Mouse (Mus musculus): Measurements from ENCODE around the gene Tns1.

The Tns1 gene

DNA sequence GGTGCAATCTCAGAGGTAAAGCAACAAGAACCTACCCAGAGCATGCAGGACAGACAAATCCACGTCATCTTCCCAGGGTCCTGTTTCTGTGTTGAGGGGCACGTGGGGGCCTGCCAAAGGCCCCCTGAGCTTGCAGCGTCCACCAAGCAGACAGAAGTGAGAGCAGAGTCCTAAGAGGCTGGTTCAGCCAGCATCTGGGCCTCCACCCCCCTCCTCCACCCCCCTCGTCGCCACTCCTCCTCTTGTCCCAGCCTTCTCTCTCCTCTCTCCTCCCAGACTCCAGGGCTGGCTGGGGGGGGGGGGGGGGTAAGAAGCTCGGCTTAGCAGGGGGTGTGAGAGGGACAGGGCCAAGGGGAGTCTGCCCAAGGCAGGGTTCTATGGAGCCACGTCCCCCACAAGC lies 33.1 kb downstream of the Tns1 start:
- DNase-seq (ENCODE audit: low spot score), result no peak

DNA sequence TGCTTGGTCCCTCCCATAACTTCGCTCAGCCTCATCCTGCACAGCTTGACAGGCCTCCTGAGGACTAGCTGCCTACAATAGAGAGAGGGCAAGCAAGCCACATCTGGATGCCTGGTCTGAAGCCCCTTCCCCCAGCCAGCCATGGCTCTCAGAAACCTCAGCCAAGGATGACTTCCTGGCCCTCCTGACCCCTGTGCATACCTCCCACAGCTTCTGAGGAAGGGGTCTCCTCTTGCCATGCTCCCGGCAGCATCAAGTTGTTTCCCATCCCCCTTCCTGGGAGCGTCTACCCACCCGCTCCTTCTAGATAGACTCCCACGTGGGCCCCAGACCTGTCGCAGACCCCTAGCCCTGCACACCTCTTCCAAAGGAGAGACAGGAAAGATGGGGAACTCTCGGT lies 33.9 kb downstream of the Tns1 start:
- DNase-seq (ENCODE audit: low spot score), result no peak

DNA sequence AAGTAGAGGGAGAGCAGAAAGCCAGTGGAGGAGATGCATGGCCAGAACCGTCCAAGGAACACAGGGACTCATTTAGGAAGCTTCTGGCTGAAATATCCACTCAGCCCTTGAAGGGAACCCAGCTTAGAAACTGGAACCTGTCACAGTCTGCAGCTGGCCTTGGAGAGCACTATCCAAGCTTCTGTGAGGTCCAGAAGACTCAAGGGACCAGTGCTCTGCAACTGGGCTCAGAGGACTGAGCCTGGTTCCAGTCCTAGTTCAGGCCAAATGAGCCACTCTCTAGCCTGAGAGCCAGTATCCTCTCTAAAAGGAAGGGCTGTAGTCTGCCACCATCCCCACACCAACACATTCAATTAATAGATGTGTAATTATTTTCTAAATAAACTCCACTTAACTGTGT lies 35.7 kb downstream of the Tns1 start:
- DNase-seq (ENCODE audit: low spot score), result no peak

DNA sequence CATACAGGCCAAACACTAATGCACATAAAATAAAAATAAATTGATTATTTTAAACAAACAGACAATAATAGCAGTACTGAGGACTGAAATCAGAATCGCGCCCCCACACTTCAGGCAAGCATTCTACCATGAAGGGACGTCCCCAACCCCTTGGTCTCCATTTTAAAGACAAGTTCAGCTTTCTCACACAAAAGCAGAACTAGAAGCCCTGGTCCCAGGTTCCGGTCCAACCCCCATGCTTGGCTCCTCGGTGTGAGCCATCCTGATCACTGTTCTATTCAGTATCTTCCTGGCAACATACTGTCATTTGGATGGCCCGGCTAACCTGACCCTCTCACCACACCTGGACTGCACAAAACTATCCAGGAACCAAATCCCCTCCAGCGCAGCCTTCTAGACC lies 38.7 kb downstream of the Tns1 start:
- no peak for DNase-seq (ENCODE audit: low spot score)

DNA sequence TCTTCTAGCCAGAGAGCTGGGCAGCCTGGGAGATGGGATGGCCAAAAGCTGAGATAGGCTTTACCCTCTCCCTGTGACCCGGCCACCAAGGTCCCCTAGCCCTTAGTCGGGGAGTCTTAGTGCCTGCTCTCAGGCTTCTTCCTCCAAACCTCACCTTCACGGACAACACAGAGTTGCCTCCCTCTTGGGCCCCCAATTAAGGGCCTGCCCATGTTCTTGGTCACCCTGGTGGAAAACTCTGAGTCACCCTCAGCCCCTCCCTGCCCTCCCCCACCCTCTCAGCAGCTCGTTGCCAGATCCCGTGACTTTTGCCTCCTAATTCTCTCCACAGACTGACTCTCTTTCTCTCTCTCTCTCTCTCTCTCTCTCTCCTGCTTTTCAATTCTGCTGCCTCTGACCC lies 39.5 kb downstream of the Tns1 start:
- DNase-seq (ENCODE audit: low spot score), result no peak

DNA sequence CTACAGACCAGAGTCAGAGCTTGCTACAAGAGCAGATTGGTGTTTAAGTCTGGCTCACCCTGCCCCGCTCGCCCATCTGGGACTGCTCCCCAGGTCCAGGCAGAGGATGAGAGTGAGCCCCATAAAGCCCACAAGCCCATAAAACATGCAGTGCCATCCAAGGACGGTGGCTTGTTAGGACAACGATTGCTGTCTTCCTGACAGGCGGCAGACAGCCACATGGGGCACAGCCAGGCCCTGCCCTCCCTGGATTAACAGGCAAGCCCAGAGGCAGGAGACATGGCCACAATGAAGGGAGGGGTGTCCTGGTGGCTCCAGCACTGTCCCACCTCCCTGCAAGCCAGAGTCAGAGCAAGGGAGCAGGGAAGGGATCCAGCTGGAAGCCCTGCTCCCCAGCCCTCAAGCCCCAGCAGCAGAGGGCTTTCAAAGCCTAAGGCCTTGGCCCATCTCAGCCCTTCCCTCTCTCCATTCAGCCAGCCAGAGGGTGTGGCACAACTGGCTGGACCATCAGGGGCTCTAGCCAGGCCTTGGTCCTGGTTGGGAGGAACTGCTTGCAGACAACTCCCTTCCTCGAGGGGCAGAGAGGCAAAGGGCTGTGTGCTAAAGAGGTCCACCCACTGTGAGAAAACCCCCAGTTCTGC lies 40.1 kb downstream of the Tns1 start:
- DNase-seq (ENCODE audit: low spot score), result peak; percentile 61

DNA sequence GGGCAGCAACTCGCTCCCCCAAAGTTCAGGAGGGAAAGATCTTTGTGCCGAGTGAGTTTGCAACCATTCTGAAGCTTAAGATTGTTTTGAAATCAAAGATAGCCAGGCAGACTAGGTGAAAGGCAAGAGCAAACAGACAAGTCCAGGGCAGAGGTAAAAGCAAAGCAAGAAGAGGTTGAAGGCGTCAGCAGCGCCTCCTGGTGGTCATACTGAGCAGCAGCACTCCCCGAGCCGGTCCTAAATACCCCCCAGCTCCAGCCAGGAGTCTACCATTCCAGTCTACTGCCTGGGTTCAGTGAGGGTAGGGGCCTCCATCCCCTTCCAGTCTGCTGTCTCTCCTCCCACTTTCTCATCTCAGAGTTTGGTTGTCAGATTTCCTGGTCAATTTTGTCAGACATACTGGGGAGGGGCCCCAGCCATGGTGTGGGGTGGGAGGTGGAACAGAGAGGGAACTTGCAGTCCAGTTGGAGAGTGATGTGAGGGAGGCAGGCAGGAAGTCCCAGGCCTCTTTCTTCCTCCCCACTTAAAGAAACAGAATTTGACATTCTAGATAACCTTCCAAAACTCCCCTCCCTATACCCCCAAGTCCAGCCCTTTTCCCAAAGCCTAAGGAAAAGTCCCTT lies 41.3 kb downstream of the Tns1 start:
- DNase-seq (ENCODE audit: low spot score), result no peak

DNA sequence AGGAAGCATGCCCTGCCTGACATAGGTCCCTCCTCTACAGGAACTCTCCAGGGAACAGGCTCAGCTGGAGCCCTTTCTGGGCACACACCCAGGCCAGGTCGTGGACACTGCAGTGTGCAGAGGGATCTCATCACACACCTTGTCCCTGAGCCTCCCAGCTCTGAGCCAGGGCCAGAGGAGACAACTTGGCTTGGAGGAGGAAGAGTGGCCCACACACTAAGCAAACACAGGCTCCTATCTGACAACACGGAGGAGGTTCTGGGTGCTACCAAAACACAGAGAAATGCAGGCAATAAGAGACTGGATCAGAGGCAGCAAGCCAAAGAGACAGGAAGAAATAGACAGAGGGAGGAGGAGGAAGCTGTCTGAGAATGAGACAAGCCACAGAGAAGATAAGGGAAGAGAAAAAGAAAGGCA lies 42.7 kb downstream of the Tns1 start:
- DNase-seq (ENCODE audit: low spot score), result peak; percentile 39

DNA sequence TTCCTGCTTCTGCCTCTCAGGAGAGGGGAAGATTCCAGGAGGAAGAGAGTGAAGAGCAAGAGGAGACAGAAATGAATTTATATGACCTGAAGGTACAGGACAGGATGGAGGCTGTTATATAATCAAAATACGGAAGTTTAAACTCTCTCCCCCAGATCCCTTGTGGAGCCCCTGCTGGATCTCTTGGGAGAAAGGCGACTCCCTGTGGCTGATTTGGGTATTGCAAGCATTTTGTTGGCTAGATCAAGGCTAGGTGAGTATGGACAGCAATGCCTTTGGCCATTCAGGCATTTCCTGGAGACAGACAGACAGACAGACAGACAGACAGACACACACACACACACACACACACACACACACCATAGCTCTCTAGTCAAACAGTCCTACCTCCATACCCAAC lies 46.9 kb downstream of the Tns1 start:
- peak; percentile 58 for DNase-seq (ENCODE audit: low spot score)

DNA sequence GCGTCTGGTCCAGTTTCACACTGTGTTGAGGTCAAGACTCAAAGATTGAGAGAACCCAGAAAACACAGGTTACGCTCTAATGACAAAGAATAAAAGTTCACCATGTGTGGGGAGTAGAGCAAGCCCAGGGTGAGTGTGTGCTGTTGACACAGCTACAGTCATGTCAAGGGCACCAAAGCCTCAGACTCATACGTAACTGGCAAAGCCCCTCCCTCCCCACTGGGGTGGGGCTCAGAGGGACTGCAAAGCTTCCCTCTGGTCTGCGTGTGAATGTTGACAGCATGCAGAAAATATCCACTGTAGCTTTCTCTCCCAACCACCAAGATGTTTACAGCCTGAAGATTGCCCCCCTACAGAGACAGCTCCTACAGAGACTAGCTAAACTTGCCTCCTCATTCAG lies 48.0 kb downstream of the Tns1 start:
- DNase-seq (ENCODE audit: low spot score), result no peak

DNA sequence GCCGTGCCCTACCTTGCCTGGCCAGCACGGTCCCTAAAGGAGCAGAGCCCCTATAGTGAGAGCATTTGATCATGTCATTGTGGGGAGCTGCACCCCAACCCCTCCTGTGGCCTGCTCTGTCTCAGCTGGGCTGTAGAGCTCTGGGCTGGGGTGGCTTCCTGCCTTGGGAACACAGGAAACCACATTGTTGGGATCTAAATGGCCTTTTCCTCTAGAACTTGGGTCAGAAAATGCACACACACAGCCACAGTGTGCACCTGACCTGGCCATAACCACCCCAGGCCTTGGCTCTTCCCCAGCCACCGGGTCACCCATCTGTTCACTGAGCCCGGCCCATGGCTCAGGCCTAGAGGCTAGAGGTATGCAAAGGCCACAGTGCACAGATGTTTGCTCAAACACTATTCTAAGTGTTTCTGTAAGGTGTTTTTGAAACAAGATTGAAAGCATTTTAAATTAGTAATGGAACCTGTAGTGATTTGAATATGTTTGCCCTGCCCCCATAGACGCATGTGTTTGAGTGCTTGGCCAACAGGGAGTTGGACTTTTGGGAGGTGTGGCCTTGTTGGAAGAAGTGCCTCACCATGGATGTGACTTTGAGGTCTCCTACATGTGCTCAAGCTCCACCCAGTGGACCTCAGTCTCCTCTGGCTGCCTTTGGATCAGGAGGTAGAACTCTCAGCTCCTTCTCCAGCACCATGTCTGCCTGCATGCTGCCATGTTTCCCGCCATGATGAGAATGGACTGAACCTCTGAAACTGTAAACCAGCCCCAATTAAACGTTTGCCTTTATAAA lies 49.4 kb downstream of the Tns1 start:
- DNase-seq (ENCODE audit: low spot score), result no peak

DNA sequence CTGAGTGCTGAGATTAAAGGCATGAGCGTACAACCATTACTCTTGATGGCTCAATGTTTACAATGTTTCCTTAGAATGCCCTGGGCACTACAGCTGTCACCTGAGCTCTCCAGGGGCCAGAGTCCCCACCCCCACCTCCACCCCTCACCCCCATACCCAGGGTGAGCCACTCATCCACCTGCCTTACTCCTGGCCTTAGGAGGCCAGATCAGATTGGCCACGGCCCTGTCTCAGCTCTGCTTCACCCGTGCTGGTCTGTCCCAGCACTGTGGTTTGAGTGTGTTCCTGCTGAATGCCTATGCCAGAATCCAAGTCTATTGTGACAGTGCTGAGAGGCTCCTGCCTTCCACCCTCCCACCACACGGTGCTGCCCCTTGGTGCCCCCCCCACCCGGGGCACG lies 50.5 kb downstream of the Tns1 start:
- no peak for DNase-seq (ENCODE audit: low spot score)

DNA sequence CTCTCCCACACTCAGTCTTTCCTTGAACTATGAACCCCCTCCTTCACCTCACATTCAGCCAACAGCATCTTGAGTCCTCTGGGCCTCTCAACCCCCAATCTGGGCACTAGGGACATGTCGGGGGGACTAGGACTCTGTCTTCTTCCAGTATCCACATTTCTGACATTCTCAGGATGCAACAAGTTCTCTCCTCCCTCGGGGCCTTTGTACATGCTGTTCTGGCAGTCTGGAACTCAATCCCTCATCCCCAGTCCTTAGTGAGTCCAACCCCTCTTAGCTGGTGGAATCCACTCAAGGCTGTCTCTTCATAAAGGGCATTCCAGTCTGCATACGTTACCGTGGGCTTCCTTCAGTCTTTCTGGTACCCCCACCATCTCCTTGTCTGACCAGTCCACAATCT lies 53.5 kb downstream of the Tns1 start:
- no peak for DNase-seq (ENCODE audit: low spot score)

DNA sequence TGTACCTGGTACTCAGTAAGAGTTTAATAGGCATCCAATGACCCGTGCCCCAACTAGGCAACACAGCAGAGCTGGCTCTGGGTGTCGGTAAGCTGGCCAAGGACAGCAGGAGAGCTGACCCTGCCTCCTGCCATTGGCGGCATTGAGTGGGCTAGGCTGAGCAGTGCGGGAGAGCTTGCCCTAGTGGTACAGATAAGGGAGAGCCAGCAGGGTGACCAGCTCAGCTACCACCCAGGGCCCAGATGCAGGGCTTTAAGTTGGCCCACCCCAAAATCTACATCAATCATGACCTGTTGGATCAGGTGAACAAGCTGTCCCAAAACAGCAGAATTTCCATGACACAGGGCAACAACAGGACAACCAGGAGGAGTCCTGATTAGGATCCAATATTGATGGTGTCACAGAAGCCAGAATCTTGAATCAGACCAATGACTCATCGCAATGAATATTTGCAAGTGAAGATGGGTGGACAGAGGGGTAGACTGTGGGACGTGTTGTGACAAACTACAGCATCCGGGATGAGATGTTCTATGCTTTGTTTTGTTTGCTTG lies 54.2 kb downstream of the Tns1 start:
- no peak for DNase-seq (ENCODE audit: low spot score)

DNA sequence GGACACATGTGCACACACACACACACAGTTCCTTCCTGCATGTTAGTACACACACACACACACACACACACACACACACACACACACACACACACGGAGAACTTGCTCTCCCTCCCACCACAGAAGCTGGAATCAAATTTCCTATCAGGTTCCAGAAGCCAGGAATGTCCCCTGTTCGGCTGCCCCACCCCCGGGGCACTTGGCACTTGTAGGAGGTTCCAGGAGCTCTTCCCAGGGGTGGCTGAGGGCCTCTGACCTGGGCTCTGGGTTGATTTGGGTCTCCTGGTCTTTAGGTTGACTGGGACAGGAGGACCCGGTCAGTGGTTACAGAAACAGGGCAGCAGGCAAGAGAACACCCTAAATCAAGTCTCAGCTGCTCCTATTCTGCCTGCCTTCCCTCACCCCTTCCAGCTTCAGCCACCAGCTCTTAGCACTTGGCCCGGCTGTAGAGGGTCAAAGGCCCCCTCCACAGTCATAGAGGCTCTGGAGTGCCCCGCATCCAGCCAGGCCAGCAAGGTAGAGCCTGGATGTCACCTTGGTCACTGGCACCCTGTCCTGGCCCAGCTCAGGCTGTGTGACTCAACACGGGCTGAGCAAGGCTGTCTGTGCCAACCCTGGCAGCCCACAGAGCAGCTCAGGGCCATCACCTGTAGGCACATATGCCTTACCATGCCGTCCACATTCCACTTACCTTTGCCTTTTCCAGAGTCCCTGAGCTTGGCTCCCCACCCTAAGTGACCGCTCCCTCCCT lies 55.0 kb downstream of the Tns1 start:
- no peak for DNase-seq (ENCODE audit: low spot score)

DNA sequence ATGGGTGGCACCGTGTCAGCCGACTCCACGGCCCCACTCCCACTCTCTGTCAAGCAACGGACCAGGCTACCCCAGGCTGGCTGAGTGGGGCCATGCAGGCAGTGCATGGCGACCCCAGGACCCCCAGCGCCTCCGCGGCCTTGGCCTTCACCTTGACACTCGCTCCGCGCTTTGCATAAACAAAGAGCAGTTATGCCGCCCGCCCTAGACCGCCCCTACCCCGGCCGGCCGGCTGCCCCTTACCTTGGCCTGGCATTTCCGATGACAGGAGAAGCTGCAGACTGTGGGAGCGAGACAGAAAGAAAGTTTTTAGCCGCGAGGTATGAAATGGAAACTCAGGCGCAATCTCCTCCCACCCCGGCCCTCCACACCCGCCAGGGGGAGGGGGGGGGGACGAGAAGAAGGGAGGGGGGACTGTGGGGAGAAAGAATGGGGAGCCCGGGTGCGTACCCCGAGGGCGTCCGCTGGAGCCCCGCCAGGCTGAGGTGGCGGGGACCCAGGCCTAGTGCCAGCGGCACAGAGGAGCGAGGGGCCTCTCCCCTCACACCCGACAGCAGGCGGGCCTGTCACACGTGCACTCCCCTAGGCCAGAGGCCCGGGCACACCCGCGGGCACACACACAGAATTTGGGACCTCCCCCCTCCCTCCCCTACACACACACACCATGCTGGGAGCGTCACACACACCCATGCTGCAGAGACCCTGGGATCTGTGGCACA lies 55.7 kb downstream of the Tns1 start:
- DNase-seq (ENCODE audit: low spot score), result no peak

DNA sequence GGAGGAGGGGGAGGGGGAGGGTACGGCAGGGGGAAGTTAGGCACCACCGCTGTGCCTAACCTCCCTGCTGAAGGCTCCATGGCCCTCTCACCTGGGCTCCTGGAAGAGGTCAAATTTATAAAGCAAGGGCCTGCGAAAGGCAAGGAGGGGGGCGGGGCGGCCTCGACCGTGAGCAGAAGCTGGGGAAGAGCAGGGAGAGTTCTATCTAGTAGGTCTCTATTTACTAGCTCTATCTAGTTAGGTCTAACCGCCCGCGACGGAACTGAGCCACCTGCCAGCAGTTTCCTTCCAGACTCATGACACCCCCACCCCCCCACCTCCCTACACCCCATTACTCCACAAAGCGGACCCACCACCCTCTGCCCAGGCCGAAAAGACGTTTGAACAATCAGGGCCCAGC lies 56.4 kb downstream of the Tns1 start:
- DNase-seq (ENCODE audit: low spot score), result no peak

DNA sequence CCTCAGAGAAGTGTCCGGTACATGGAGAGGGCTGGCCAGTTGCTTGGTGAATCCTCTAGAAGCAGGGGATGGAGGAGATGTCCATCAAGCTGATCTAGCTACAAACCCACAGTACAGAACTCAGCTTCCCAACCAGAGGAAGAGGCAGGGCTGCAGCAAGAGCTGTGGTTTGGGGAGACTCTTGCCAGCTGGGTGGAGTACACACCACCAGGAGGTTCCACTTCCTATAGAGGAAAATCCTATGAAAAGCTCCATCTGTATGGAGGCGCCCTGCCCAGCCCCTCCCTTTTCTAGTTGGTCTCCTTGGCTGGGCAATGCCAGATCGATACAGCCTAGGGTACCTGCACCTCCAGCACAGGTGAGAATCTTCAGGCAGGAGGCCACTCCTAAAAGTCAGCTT lies 57.7 kb downstream of the Tns1 start:
- no peak for DNase-seq (ENCODE audit: low spot score)

DNA sequence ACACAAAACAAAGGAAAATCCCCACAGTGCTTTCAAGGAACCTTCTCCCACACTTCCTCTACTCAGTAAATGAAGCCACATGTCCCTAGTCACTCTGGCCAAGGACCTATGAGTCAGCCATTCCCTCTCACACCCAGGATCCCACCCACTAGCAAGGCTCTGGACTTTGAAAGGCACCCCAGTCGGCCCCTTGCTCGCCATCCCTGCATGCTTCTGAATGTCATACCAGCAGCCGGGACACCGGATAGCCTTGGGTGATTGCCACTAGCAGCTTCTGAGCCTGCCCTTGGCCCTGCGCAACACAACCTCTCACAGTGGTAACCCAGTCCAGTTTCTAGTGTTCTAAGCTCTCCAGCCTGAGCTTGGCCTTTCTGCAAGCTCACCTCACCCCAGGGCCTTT lies 58.2 kb downstream of the Tns1 start:
- DNase-seq (ENCODE audit: low spot score), result no peak

DNA sequence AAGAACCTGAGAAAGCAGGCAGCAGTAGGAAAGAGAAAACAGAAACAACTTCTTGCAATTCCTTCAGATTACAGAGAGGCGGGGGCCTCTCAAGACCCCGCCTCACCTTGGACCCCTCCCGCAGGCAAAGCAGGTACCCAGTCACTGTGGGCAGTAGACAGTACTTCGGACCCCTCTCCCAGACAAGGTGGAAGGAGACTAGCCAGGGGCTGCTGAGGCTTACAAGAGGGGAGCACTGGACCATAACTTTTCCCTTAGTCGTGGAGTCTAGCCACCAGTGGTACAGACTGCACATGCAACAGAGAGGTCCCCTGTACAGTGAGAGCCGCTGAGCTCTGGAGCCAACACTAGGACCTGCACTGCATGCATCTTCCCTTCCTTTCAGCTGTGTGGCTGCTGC lies 64.2 kb downstream of the Tns1 start:
- DNase-seq (ENCODE audit: low spot score), result no peak

DNA sequence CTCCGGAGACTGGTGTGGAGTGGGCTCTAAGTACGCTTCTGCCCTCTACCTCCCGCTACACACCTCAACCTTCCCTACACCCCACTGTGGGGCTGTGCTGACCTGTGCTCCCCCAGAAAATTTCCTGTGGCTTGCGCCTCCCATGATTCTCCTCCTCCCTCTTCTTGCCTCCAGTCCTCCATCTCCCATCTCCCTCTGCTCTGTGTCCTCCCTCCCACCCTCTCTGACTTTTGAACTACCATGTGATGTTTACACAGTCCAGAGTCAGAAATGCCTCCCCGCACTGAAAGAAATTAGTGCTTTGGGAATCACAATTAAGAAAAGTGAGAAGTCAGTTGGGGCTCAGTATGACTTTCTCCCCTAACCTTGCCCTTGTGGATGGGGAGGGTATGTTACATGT lies 64.7 kb downstream of the Tns1 start:
- no peak for DNase-seq (ENCODE audit: low spot score)

DNA sequence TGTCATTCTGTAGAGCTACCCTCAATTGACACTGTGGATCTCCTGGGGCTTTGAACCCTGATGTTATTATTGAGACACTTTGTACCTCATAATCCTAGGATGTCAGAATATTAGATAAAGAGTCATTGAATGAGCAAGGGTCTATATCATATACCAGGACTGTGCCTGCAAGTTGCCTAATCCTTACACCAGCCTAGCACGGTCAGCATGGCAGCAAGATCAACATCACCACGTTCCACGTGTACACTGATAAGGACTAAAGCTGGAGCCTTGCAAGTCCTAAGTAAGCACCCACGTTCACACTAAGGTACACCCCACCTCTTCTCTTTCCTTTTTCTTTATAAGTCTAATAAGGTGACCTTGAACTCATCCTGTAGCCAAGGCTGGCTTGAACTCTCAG lies 65.5 kb downstream of the Tns1 start:
- no peak for DNase-seq (ENCODE audit: low spot score)
